ENCODE assay signal across 9 mouse cellular contexts in the genomic region with DNA sequence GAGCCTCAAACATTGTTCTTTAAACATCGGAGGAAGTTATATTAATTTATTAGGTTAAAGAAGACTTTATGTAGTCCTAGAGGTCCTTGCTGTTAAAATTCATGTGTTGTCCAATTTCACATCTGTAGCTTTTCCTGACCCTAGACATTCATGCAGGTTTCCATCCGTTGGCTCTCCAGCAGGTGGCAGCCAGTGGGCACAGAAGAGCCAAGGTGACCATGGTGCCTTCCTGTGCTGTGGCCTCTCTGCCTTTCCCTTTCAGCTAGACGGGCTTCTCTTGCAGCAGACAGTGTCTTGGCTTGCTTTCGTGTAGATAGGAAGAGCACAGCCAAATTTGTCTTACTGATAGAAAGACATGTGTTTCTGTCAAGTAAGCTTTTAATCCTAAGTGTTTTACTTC. TPM values are rescaled to one million over a fixed set of nuclear protein-coding genes. Genes with fewer than 3 reads are reported as not detected.
DNase-seq lines count a peak whose midpoint lies in the region; ATAC-seq and TF ChIP-seq lines count a peak whose summit lies in the region.
"Had no signal": no experiment of that assay in that cellular context is flagged by ENCODE, and none has a peak within 500 bp of the region (broad histone marks: within the 10 kb centered on the region; RNA-seq: fewer than 3 reads in every experiment).

No protein-coding gene starts in this region.

- H3K4me1 ChIP-seq in kidney, postnatal 0 days (replicated peaks; ENCODE audit: insufficient read depth, low read length): no peaks in the 10 kb centered on the region
- H3K4me1 ChIP-seq in thymus, adult 2 months (replicated peaks; ENCODE audit: control insufficient read depth, insufficient read depth, low read length): no peaks in the 10 kb centered on the region
- H3K4me1 ChIP-seq: lung, embryonic 15.5 days had no signal

- no peaks in the 10 kb centered on the region for H3K9me3 ChIP-seq in kidney, postnatal 0 days (replicated peaks; ENCODE audit: low read length)
- H3K9me3 ChIP-seq: lung, embryonic 15.5 days had no signal

- H3K4me3 ChIP-seq in kidney, postnatal 0 days (replicated peaks; ENCODE audit: low read depth, low read length): no peak overlapping the region
- H3K4me3 ChIP-seq in thymus, adult 2 months (ENCODE audit: control insufficient read depth, insufficient read depth, low read length): no peak overlapping the region
- H3K4me3 ChIP-seq: lung, embryonic 15.5 days had no signal

- H3K4me2 ChIP-seq in kidney, postnatal 0 days (ENCODE audit: low read length): no peak overlapping the region
- H3K4me2 ChIP-seq: lung, embryonic 15.5 days had no signal

- peak; percentile 73 for TF ChIP-seq CTCF in kidney, postnatal 0 days (IDR thresholded peaks at IDR 0.05; ENCODE audit: low read depth)
- TF ChIP-seq CTCF in thymus, adult 2 months (IDR thresholded peaks at IDR 0.05; ENCODE audit: borderline replicate concordance, control insufficient read depth, extremely low read depth, insufficient read depth, low read length, poor library complexity): no peak

- no peaks in the 10 kb centered on the region for H3K36me3 ChIP-seq in kidney, postnatal 0 days (ENCODE audit: insufficient read depth, low read length)
- no peaks in the 10 kb centered on the region for H3K36me3 ChIP-seq in thymus, adult 2 months (ENCODE audit: control insufficient read depth, insufficient read depth, low read length)
- H3K36me3 ChIP-seq: lung, embryonic 15.5 days had no signal

- no peaks in the 10 kb centered on the region for H3K27me3 ChIP-seq in kidney, postnatal 0 days (ENCODE audit: insufficient read depth, low read length)
- no peaks in the 10 kb centered on the region for H3K27me3 ChIP-seq in thymus, adult 2 months (ENCODE audit: control insufficient read depth, insufficient read depth, low read length)
- H3K27me3 ChIP-seq: lung, embryonic 15.5 days had no signal

- no peak for ATAC-seq in kidney, postnatal 0 days (replicated peaks; ENCODE audit: low FRiP score, low read depth)

- H3K27ac ChIP-seq in kidney, postnatal 0 days: no peak overlapping the region
- no peak overlapping the region for H3K27ac ChIP-seq in thymus, adult 2 months (ENCODE audit: control insufficient read depth, insufficient read depth, low read length)
- H3K27ac ChIP-seq: lung, embryonic 15.5 days had no signal

- TF ChIP-seq POLR2A in thymus, adult 2 months (IDR thresholded peaks at IDR 0.05; ENCODE audit: control insufficient read depth, extremely low read depth, insufficient read depth, low read length, poor library complexity): no peak

- DNase-seq in embryo, embryonic 10 days (ENCODE audit: low spot score): peak; percentile 21
- no peak for DNase-seq in embryo, embryonic 9.5 days (ENCODE audit: extremely low spot score)
- DNase-seq in kidney, postnatal 0 days (ENCODE audit: low spot score): peak; percentile 49
- DNase-seq in kidney, adult 11 months: no peak
- DNase-seq in NIH3T3 (ENCODE audit: low read depth): peak; percentile 33
- DNase-seq in heart, postnatal 4 days: peak; percentile 62
- DNase-seq in T-cell, adult 2 months (ENCODE audit: low spot score): no peak
- DNase-seq in thymus, adult 2 months: no peak

- no peak overlapping the region for H3K9ac ChIP-seq in kidney, postnatal 0 days (ENCODE audit: low read depth, low read length)
- H3K9ac ChIP-seq: lung, embryonic 15.5 days had no signal

- 46% methylated on average over 4 of the region's 4 CpGs for WGBS in kidney, postnatal 0 days
- 65% methylated on average over 4 of the region's 4 CpGs for WGBS in thymus, adult 2 months

RNA-seq across cellular contexts. Expression of gene Dtd1, which starts 39.0 kb away (rescaled TPM):
- 55.3 and 59.9 TPM in 2 replicates for polyA plus RNA-seq in kidney, postnatal 0 days (2015; fragmentation: Nextera tagmentation; extraction: Ambion mirVana)
- total RNA-seq in heart, postnatal 4 days (2021): 10 to 100 TPM; 12.4 to 13.3 TPM
- 7.7 and 8.4 TPM in 2 replicates for polyA plus RNA-seq in thymus, adult 2 months (2012; rRNA removed)

RNA-seq across cellular contexts. Expression of gene Smim26, which starts 44.9 kb away (rescaled TPM):
- 69.5 and 90.6 TPM in 2 replicates for polyA plus RNA-seq in kidney, postnatal 0 days (2015; fragmentation: Nextera tagmentation; extraction: Ambion mirVana)
- 10 to 100 TPM; 52.3 to 53.8 TPM for total RNA-seq in heart, postnatal 4 days (2021)
- 2.7 and 4.5 TPM in 2 replicates for polyA plus RNA-seq in thymus, adult 2 months (2012; rRNA removed)

Comparison
In these comparisons a context has a peak if more than half of its experiments do, and no peak if none do; other contexts are left out.
1. DNase-seq: peak in embryo, embryonic 10 days (single experiment), kidney, postnatal 0 days (single experiment), NIH3T3 (single experiment) and heart, postnatal 4 days (single experiment); none in embryo, embryonic 9.5 days (single experiment), kidney, adult 11 months (single experiment), T-cell, adult 2 months (single experiment) and thymus, adult 2 months (single experiment).
2. RNA of gene Smim26, which starts 44.9 kb away (polyA plus RNA-seq): 69.5 to 90.6 TPM in kidney, postnatal 0 days; 2.7 to 4.5 TPM in thymus, adult 2 months; every median in the first group is over 10 times any median in the second.